8 mouse cellular contexts compared by ENCODE assay signal in genomic region chr1:170477636-170478600, GRCm38 (mm10).
DNase-seq lines count a peak whose midpoint lies in the region; ATAC-seq lines count a peak whose summit lies in the region.

No protein-coding gene starts in this region.

- H3K36me3 ChIP-seq in heart, embryonic 14.5 days (ENCODE audit: control insufficient read depth, insufficient read depth, low read length) = no peaks in the 10 kb centered on the region
- no peaks in the 10 kb centered on the region for H3K36me3 ChIP-seq in midbrain, embryonic 15.5 days (replicated peaks)

- ATAC-seq in cerebellum, adult (ENCODE audit: insufficient number of reproducible peaks, low FRiP score, low TSS enrichment) = peak; percentile 65
- peak; percentile 14; the same call in 1 of the 2 replicates for ATAC-seq in heart, embryonic 14.5 days (ENCODE audit: insufficient number of reproducible peaks, insufficient read depth, low FRiP score, low read depth)
- ATAC-seq in midbrain, embryonic 15.5 days (replicated peaks) = peak; percentile 62

- DNase-seq in cerebellum, postnatal 4 days (ENCODE audit: low spot score in 2 of 2) = no peak
- peak; percentile 28 to 42 for DNase-seq in cerebellum, postnatal 36 days
- DNase-seq in kidney, postnatal 25 days = peak; percentile 44 to 66
- DNase-seq in B cell, adult 2 months = no peak
- no peak for DNase-seq in ovary, postnatal 14 days (ENCODE audit: low spot score)

- peak overlapping the region; percentile 67 to 72 for H3K27ac ChIP-seq in heart, embryonic 14.5 days (replicated peaks in 1 of 2; ENCODE audit: control insufficient read depth in 1 of 2, insufficient read depth in 1 of 2, low read depth in 2 of 2, low read length in 2 of 2)
- H3K27ac ChIP-seq in midbrain, embryonic 15.5 days = no peak overlapping the region; the same call in 1 of the 2 replicates

- no peak overlapping the region for H3K4me3 ChIP-seq in heart, embryonic 14.5 days (ENCODE audit: control insufficient read depth in 1 of 2, insufficient read depth in 1 of 2, low read depth in 1 of 2, low read length in 2 of 2)
- H3K4me3 ChIP-seq in midbrain, embryonic 15.5 days = no peak overlapping the region

- WGBS in heart, embryonic 14.5 days = 29% methylated on average over 10 of the region's 10 CpGs
- WGBS in midbrain, embryonic 15.5 days = 15% methylated on average over 10 of the region's 10 CpGs

- no peaks in the 10 kb centered on the region for H3K27me3 ChIP-seq in heart, embryonic 14.5 days (ENCODE audit: control insufficient read depth, insufficient read depth, low read length)
- no peaks in the 10 kb centered on the region for H3K27me3 ChIP-seq in midbrain, embryonic 15.5 days (replicated peaks)

- 0 out of 2 replicates have a peak overlapping the region, but pooled peaks have one; percentile 2 for H3K9ac ChIP-seq in heart, embryonic 14.5 days (ENCODE audit: low read length)
- no peak overlapping the region for H3K9ac ChIP-seq in midbrain, embryonic 15.5 days

- no peaks in the 10 kb centered on the region for H3K9me3 ChIP-seq in heart, embryonic 14.5 days (ENCODE audit: control insufficient read depth, low read length)
- no peaks in the 10 kb centered on the region for H3K9me3 ChIP-seq in midbrain, embryonic 15.5 days

- H3K4me2 ChIP-seq in heart, embryonic 14.5 days (ENCODE audit: low read length) = no peak overlapping the region
- H3K4me2 ChIP-seq in midbrain, embryonic 15.5 days = no peak overlapping the region

- H3K4me1 ChIP-seq in heart, embryonic 14.5 days (ENCODE audit: control insufficient read depth in 2 of 2, insufficient read depth in 2 of 2, low read length in 2 of 2) = peaks cover 28 to 47% of the 10 kb centered on the region in 2 experiments
- peaks cover 23% of the 10 kb centered on the region for H3K4me1 ChIP-seq in midbrain, embryonic 15.5 days

Comparison
In these comparisons a context has a peak if more than half of its experiments do, and no peak if none do; other contexts are left out.
1. DNase-seq: peak in cerebellum, postnatal 36 days (2 of 2) and kidney, postnatal 25 days (2 of 2); none in cerebellum, postnatal 4 days (0 of 2), B cell, adult 2 months (0 of 2) and ovary, postnatal 14 days (single experiment).
2. ATAC-seq: peak in every context shown above with its lines; median percentile 65 in cerebellum, adult; 62 in midbrain, embryonic 15.5 days; 14 in heart, embryonic 14.5 days.